Mouse (Mus musculus) MEL (cell line): ENCODE results near the gene Sergef. TPM values are rescaled to one million over a fixed set of nuclear protein-coding genes. Genes with fewer than 3 reads are reported as not detected.

Source experiments
- DNase-seq: peaks from one replicate; pipeline ENCODE4 v3.0.0; 2011; ENCODE audit warnings: low read depth, low spot score
- H3K27ac ChIP-seq: 2 replicates; pipeline ENCODE4 v1.5.1; 2012; ENCODE audit warnings: low read depth, mild to moderate bottlenecking, control low read depth, low read length, moderate library complexity; ENCODE audit not compliant: control insufficient read depth
- H3K27me3 ChIP-seq, 2 experiments: fragments of 150-350 bp in 1 of 2; sonication (generic) in 1 of 2; 2 replicates each; pipeline ENCODE4 v1.6.1; 2012; ENCODE audit warnings: low read length in 2 of 2, mild to moderate bottlenecking in 2 of 2, improper control_type of control experiment in 1 of 2, moderate library complexity in 1 of 2; ENCODE audit not compliant: insufficient read depth in 2 of 2, control insufficient read depth in 1 of 2
- H3K36me3 ChIP-seq, 2 experiments: 2 replicates each; pipeline ENCODE4 v1.6.1; 2012 to 2014; ENCODE audit warnings: low read length in 2 of 2, improper control_type of control experiment in 1 of 2, inconsistent platforms in 1 of 2, mild to moderate bottlenecking in 1 of 2; ENCODE audit not compliant: insufficient read depth in 2 of 2, control insufficient read depth in 1 of 2
- H3K4me1 ChIP-seq, 2 experiments: fragments of 150-350 bp in 1 of 2; sonication (generic) in 1 of 2; 2 replicates each; pipeline ENCODE4 v1.6.1; 2012; ENCODE audit warnings: low read length in 2 of 2, improper control_type of control experiment in 1 of 2, mild to moderate bottlenecking in 1 of 2; ENCODE audit not compliant: insufficient read depth in 2 of 2, control insufficient read depth in 1 of 2
- H3K4me3 ChIP-seq, 2 experiments: fragments of 150-350 bp in 1 of 2; sonication (generic) in 1 of 2; 2 replicates each; pipeline ENCODE4 v1.5.1; 2012; ENCODE audit warnings: low read depth in 2 of 2, low read length in 2 of 2, mild to moderate bottlenecking in 2 of 2, moderate library complexity in 2 of 2, control low read depth in 1 of 2, improper control_type of control experiment in 1 of 2; ENCODE audit not compliant: control insufficient read depth in 1 of 2, insufficient read depth in 1 of 2
- H3K79me2 ChIP-seq: 2 replicates; pipeline ENCODE4 v1.6.1; 2012; ENCODE audit warnings: mild to moderate bottlenecking, low read length, moderate library complexity; ENCODE audit not compliant: control insufficient read depth, poor library complexity, insufficient read depth
- H3K9ac ChIP-seq: 2 replicates; pipeline ENCODE4 v1.6.1; 2012; ENCODE audit warnings: low read depth, mild to moderate bottlenecking, control low read depth, low read length, moderate library complexity; ENCODE audit not compliant: control insufficient read depth, poor library complexity, severe bottlenecking
- H3K9me3 ChIP-seq: fragments of 150-350 bp; sonication (generic); replicated peaks from 2 replicates; pipeline ENCODE4 v1.6.1; 2012; ENCODE audit warnings: mild to moderate bottlenecking, low read length, improper control_type of control experiment, moderate library complexity; ENCODE audit not compliant: insufficient read depth
- CTCF ChIP-seq, 3 experiments: IDR thresholded peaks in 2 of 3; conservative IDR thresholded peaks in 1 of 3; 2 replicates each; pipeline ENCODE4 v1.5.1; 2011 to 2012; ENCODE audit warnings: low read length in 3 of 3, low read depth in 2 of 3, mild to moderate bottlenecking in 2 of 3, improper control_type of control experiment in 1 of 3, inconsistent platforms in 1 of 3, mixed read lengths in 1 of 3, moderate library complexity in 1 of 3; ENCODE audit not compliant: control insufficient read depth in 1 of 3, insufficient read depth in 1 of 3, poor library complexity in 1 of 3, severe bottlenecking in 1 of 3
- EP300 ChIP-seq, 2 experiments: IDR thresholded peaks; 2 replicates each; pipeline ENCODE4 v1.6.1; 2011; ENCODE audit warnings: improper control_type of control experiment in 2 of 2, low read length in 2 of 2, low read depth in 1 of 2, mild to moderate bottlenecking in 1 of 2
- JUND ChIP-seq: IDR thresholded peaks from 2 replicates; pipeline ENCODE4 v1.6.1; 2011; ENCODE audit warnings: low read depth, mild to moderate bottlenecking, improper control_type of control experiment, low read length
- KAT2A ChIP-seq: conservative IDR thresholded peaks from 2 replicates; pipeline ENCODE4 v1.6.1; 2012; ENCODE audit warnings: low read depth, low read length, improper control_type of control experiment, inconsistent platforms
- MAFK ChIP-seq: IDR thresholded peaks from 2 replicates; pipeline ENCODE4 v1.6.1; 2011; ENCODE audit warnings: low read depth, mild to moderate bottlenecking, low read length, improper control_type of control experiment, borderline replicate concordance
- MAX ChIP-seq: IDR thresholded peaks from 2 replicates; pipeline ENCODE4 v1.6.1; 2011; ENCODE audit warnings: low read length, improper control_type of control experiment
- MYB ChIP-seq: IDR thresholded peaks from 2 replicates; pipeline ENCODE4 v1.6.1; 2011; ENCODE audit warnings: mild to moderate bottlenecking, low read depth, low read length, improper control_type of control experiment
- MYC ChIP-seq: IDR thresholded peaks from 2 replicates; pipeline ENCODE4 v1.6.1; 2011; ENCODE audit warnings: low read depth, mild to moderate bottlenecking, low read length, improper control_type of control experiment, moderate library complexity
- NRF1 ChIP-seq: IDR thresholded peaks from 2 replicates; pipeline ENCODE4 v1.6.1; 2014; ENCODE audit warnings: low read depth, mild to moderate bottlenecking, inconsistent platforms, low read length, improper control_type of control experiment, moderate library complexity; ENCODE audit not compliant: poor library complexity, insufficient read depth, severe bottlenecking
- POLR2A ChIP-seq, 2 experiments: IDR thresholded peaks; 2 replicates each; pipeline ENCODE4 v1.6.1; 2011 to 2012; ENCODE audit warnings: low read length in 2 of 2, mild to moderate bottlenecking in 2 of 2, control low read depth in 1 of 2, improper control_type of control experiment in 1 of 2, low read depth in 1 of 2, moderate library complexity in 1 of 2; ENCODE audit not compliant: control insufficient read depth in 1 of 2, insufficient read depth in 1 of 2, poor library complexity in 1 of 2
- RAD21 ChIP-seq: IDR thresholded peaks from 2 replicates; pipeline ENCODE4 v1.6.1; 2011; ENCODE audit warnings: mild to moderate bottlenecking, low read depth, low read length, improper control_type of control experiment
- SMC3 ChIP-seq: IDR thresholded peaks from 2 replicates; pipeline ENCODE4 v1.6.1; 2011; ENCODE audit warnings: low read depth, low read length, improper control_type of control experiment
- UBTF ChIP-seq: IDR thresholded peaks from 2 replicates; pipeline ENCODE4 v1.6.1; 2012; ENCODE audit warnings: low read depth, mild to moderate bottlenecking, inconsistent platforms, low read length, improper control_type of control experiment, moderate library complexity, borderline replicate concordance; ENCODE audit not compliant: insufficient read depth
- USF1 ChIP-seq: IDR thresholded peaks from 2 replicates; pipeline ENCODE4 v1.6.1; 2014; ENCODE audit warnings: low read depth, mild to moderate bottlenecking, inconsistent platforms, low read length, improper control_type of control experiment, moderate library complexity
- ZC3H11A ChIP-seq: IDR thresholded peaks from 2 replicates; pipeline ENCODE4 v1.6.1; 2012; ENCODE audit warnings: low read depth, mild to moderate bottlenecking, inconsistent platforms, low read length, improper control_type of control experiment
- ZKSCAN1 ChIP-seq: IDR thresholded peaks from 2 replicates; pipeline ENCODE4 v1.6.1; 2012; ENCODE audit warnings: low read depth, mild to moderate bottlenecking, inconsistent platforms, low read length, improper control_type of control experiment, moderate library complexity
- polyA plus RNA-seq, 2 experiments: library from polyadenylated mRNA; stranded (reverse) in 1 of 2; unstranded in 1 of 2; fragments of >175 nt in 1 of 2; fragments of >200 nt in 1 of 2; gene quantifications; 2 replicates each; pipeline versions ENCODE4 v1.2.1 to v1.2.4; 2012; ENCODE audit warnings: low replicate concordance in 2 of 2, low read depth in 1 of 2; ENCODE audit not compliant: insufficient read length in 2 of 2, insufficient read depth in 1 of 2, missing spikeins in 1 of 2
- total RNA-seq: library from RNA; depleted of rRNA; stranded (reverse); fragments of 300-350 nt; gene quantifications from 2 replicates; pipeline ENCODE4 v1.2.3, GENCODE M21; 2012

Gene Sergef
- total and polyA plus RNA-seq, 3 experiments: 7.6 to 11.7 TPM; not detected in 1

GRCm38 (mm10) chr7:46607428-46608055 lies 32.1 kb downstream of the Sergef start:
- TF ChIP-seq SMC3 (peak; percentile 68), NRF1 (no peak), ZC3H11A (peak; percentile 44), USF1 (no peak), MYC (no peak), POLR2A (IDR thresholded peaks at IDR 0.05; ENCODE audit: control insufficient read depth in 1 of 2, insufficient read depth in 1 of 2, low read depth in 1 of 2, low read length in 2 of 2, poor library complexity in 1 of 2) (no peak), MAFK (no peak), MYB (no peak), CTCF (IDR thresholded peaks at IDR 0.05 in 2 of 3, conservative IDR thresholded peaks at IDR 0.05 in 1 of 3; ENCODE audit: control insufficient read depth in 1 of 3, insufficient read depth in 1 of 3, low read depth in 2 of 3, low read length in 3 of 3, poor library complexity in 1 of 3, severe bottlenecking in 1 of 3) (peak; percentile 79 to 83 (median 81)), EP300 (IDR thresholded peaks at IDR 0.05; ENCODE audit: low read depth in 1 of 2, low read length in 2 of 2) (no peak), RAD21 (peak; percentile 68), JUND (no peak), ZKSCAN1 (no peak)
- peak; percentile 74 for DNase-seq
- Histone ChIP-seq H3K36me3 (no peaks in the 10 kb centered on the region), H3K9me3 (no peaks in the 10 kb centered on the region), H3K79me2 (no peaks in the 10 kb centered on the region), H3K27ac (no peak overlapping the region), H3K4me1 (no peaks in the 10 kb centered on the region), H3K9ac (no peak overlapping the region), H3K27me3 (no peaks in the 10 kb centered on the region), H3K4me3 (no peak overlapping the region)

GRCm38 (mm10) chr7:46607031-46607426 lies 32.6 kb downstream of the Sergef start:
- no peak overlapping the region for H3K4me3 ChIP-seq
- H3K9me3 ChIP-seq: no peaks in the 10 kb centered on the region
- no peaks in the 10 kb centered on the region for H3K36me3 ChIP-seq
- H3K4me1 ChIP-seq: no peaks in the 10 kb centered on the region
- H3K27me3 ChIP-seq: no peaks in the 10 kb centered on the region
- no peak overlapping the region for H3K27ac ChIP-seq
- no peaks in the 10 kb centered on the region for H3K79me2 ChIP-seq
- H3K9ac ChIP-seq: no peak overlapping the region
- DNase-seq: no peak
- TF ChIP-seq EP300 (IDR thresholded peaks at IDR 0.05; ENCODE audit: low read depth in 1 of 2, low read length in 2 of 2) (no peak), UBTF (no peak), JUND (no peak), RAD21 (no peak), MAX (no peak), SMC3 (no peak), KAT2A (no peak), USF1 (no peak)
